20 mouse cellular contexts compared by ENCODE assay signal in the genomic region with DNA sequence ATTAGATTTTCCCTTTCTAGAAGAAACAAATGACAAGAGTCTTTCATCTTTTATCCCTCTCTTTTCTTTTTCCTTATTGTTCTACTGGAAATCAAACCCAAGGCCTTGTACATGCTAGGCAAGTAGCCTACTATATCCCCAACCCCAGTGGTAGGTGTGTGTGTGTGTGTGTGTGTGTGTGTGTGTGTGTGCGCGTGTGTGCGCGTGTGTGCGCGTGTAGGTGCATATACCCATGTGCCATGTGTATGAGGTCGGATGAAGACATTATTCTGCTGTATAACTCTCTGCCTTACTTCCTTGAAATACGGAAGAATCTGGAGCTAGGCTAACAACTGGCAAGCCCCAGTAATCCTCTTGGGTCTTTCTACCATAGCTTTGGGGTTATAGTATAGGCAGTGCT. TPM values are rescaled to one million over a fixed set of nuclear protein-coding genes. Genes with fewer than 3 reads are reported as not detected.
A peak's percentile ranks its signal among the peaks of the same experiment; 100 is the strongest.
DNase-seq lines count a peak whose midpoint lies in the region; ATAC-seq and TF ChIP-seq lines count a peak whose summit lies in the region.
"Had no signal": no experiment of that assay in that cellular context is flagged by ENCODE, and none has a peak within 500 bp of the region (broad histone marks: within the 10 kb centered on the region; RNA-seq: fewer than 3 reads in every experiment).

No protein-coding gene starts in this region.

- no peak for TF ChIP-seq RAD21 in MEL (IDR thresholded peaks at IDR 0.05; ENCODE audit: low read depth, low read length)

- TF ChIP-seq CTCF in MEL (IDR thresholded peaks at IDR 0.05 in 2 of 3, conservative IDR thresholded peaks at IDR 0.05 in 1 of 3; ENCODE audit: control insufficient read depth in 1 of 3, insufficient read depth in 1 of 3, low read depth in 2 of 3, low read length in 3 of 3, poor library complexity in 1 of 3, severe bottlenecking in 1 of 3), result no peak

- no peak overlapping the region for H3K4me2 ChIP-seq in heart, embryonic 11.5 days

- H3K4me1 ChIP-seq in heart, embryonic 11.5 days (ENCODE audit: control insufficient read depth, insufficient read depth, low read length), result no peaks in the 10 kb centered on the region
- H3K4me1 ChIP-seq in MEL (ENCODE audit: control insufficient read depth in 1 of 2, insufficient read depth in 2 of 2, low read length in 2 of 2), result peaks cover 0 to 4% of the 10 kb centered on the region in 2 experiments; a peak in 2 of 4 replicates

- peak; percentile 10 for DNase-seq in heart, adult 11 months
- peak; percentile 56 for DNase-seq in MEL (ENCODE audit: low read depth, low spot score)
- DNase-seq in cerebellum, adult 8-10 months, result no peak
- DNase-seq: adrenal gland, adult 2 months; adrenal gland, adult 8-10 months; adrenal gland, postnatal 10 days; adrenal gland, postnatal 14 days; adrenal gland, postnatal 25 days; adrenal gland, postnatal 36 days; B cell, adult 2 months; cerebellum, adult 11 months; cerebellum, adult 11-12 months; cerebellum, adult 18-20 months; cerebellum, adult 2 months had no signal

- no peak for ATAC-seq in heart, embryonic 11.5 days (replicated peaks; ENCODE audit: insufficient number of reproducible peaks, low FRiP score, low TSS enrichment)
- ATAC-seq: activated CD4-positive, CD25-positive, alpha-beta regulatory T cell, adult 4 months; CD4-positive, CD25-positive, alpha-beta regulatory T cell, adult 4 months; Patski had no signal

- TF ChIP-seq POLR2A in MEL (IDR thresholded peaks at IDR 0.05; ENCODE audit: control insufficient read depth in 1 of 2, insufficient read depth in 1 of 2, low read depth in 1 of 2, low read length in 2 of 2, poor library complexity in 1 of 2), result no peak

- H3K4me3 ChIP-seq in heart, embryonic 11.5 days (ENCODE audit: low read depth, low read length), result no peak overlapping the region
- H3K4me3 ChIP-seq in MEL (ENCODE audit: control insufficient read depth in 1 of 2, insufficient read depth in 1 of 2, low read depth in 2 of 2, low read length in 2 of 2), result no peak overlapping the region

- no peak overlapping the region for H3K9ac ChIP-seq in heart, embryonic 11.5 days (ENCODE audit: low read depth, low read length)
- H3K9ac ChIP-seq in MEL (ENCODE audit: control insufficient read depth, low read depth, low read length, poor library complexity, severe bottlenecking), result no peak overlapping the region

- no peaks in the 10 kb centered on the region for H3K79me2 ChIP-seq in MEL (ENCODE audit: control insufficient read depth, insufficient read depth, low read length, poor library complexity)

- no peaks in the 10 kb centered on the region for H3K9me3 ChIP-seq in heart, embryonic 11.5 days (replicated peaks; ENCODE audit: control insufficient read depth, low read length)
- H3K9me3 ChIP-seq in MEL (replicated peaks; ENCODE audit: insufficient read depth, low read length), result no peaks in the 10 kb centered on the region
- H3K9me3 ChIP-seq: G1E had no signal

- H3K27ac ChIP-seq in heart, embryonic 11.5 days (ENCODE audit: low read depth, low read length), result no peak overlapping the region
- no peak overlapping the region for H3K27ac ChIP-seq in MEL (ENCODE audit: control insufficient read depth, low read depth, low read length)

- H3K36me3 ChIP-seq in heart, embryonic 11.5 days (ENCODE audit: control insufficient read depth, insufficient read depth, low read length), result peaks cover 3% of the 10 kb centered on the region; the same call in 1 of the 2 replicates
- peaks cover 0 to 12% of the 10 kb centered on the region in 2 experiments; a peak in 1 of 4 replicates for H3K36me3 ChIP-seq in MEL (ENCODE audit: control insufficient read depth in 1 of 2, insufficient read depth in 2 of 2, low read length in 2 of 2)

- TF ChIP-seq EP300 in MEL (IDR thresholded peaks at IDR 0.05; ENCODE audit: low read depth in 1 of 2, low read length in 2 of 2), result no peak

- WGBS in heart, embryonic 11.5 days (ENCODE audit: insufficient replicate concordance), result 92% methylated on average over 8 of the region's 8 CpGs

- H3K27me3 ChIP-seq in heart, embryonic 11.5 days (ENCODE audit: control insufficient read depth, insufficient read depth, low read length), result no peaks in the 10 kb centered on the region
- no peaks in the 10 kb centered on the region for H3K27me3 ChIP-seq in MEL (ENCODE audit: control insufficient read depth in 1 of 2, insufficient read depth in 2 of 2, low read length in 2 of 2)
- H3K27me3 ChIP-seq: CH12.LX, Patski had no signal

TF ChIP-seq in MEL, 35 proteins besides CTCF, POLR2A, EP300 and RAD21:
- peak; percentile 52 for TF ChIP-seq POLR2AphosphoS2 (IDR thresholded peaks at IDR 0.05; ENCODE audit: low read length)
- peak; percentile 71; the same call in 1 of the 2 replicates for TF ChIP-seq POLR2AphosphoS5 (IDR thresholded peaks at IDR 0.05; ENCODE audit: borderline replicate concordance, low read depth, low read length)
- TF ChIP-seq JUND (IDR thresholded peaks at IDR 0.05; ENCODE audit: low read depth, low read length), result no peak
- no peak for TF ChIP-seq MXI1 (IDR thresholded peaks at IDR 0.05; ENCODE audit: low read depth, low read length)

RNA-seq across cellular contexts. Expression of gene Mapkap1, which starts 24.1 kb away (rescaled TPM):
- 61.7 and 70.3 TPM in 2 replicates for polyA plus RNA-seq in heart, embryonic 11.5 days (2014; fragmentation: Nextera tagmentation; extraction: Ambion mirVana)
- total RNA-seq in MEL (2012; rRNA removed), result 44.6 and 52.5 TPM in 2 replicates
- polyA plus RNA-seq in MEL (2012; ENCODE audit: insufficient read depth in 1 of 2, insufficient read length in 2 of 2, low read depth in 1 of 2, low replicate concordance in 2 of 2, missing spikeins in 1 of 2), result 10 to 100 TPM in 1 of 2 experiments, not detected in 1; 42.1 TPM

RNA-seq across cellular contexts. Expression of gene Pbx3, which starts 57.7 kb away (rescaled TPM):
- 29.1 and 30.6 TPM in 2 replicates for polyA plus RNA-seq in heart, embryonic 11.5 days (2014; fragmentation: Nextera tagmentation; extraction: Ambion mirVana)
- total RNA-seq in MEL (2012; rRNA removed), result 9.0 and 10.1 TPM in 2 replicates
- 10 to 100 TPM in 1 of 2 experiments, not detected in 1; 22.4 TPM for polyA plus RNA-seq in MEL (2012; ENCODE audit: insufficient read depth in 1 of 2, insufficient read length in 2 of 2, low read depth in 1 of 2, low replicate concordance in 2 of 2, missing spikeins in 1 of 2)
